Mouse (Mus musculus) megakaryocyte progenitor cell, adult 5-6 weeks (primary cell): Measurements from ENCODE around the gene Cntn5. TPM values are rescaled to one million over a fixed set of nuclear protein-coding genes. Genes with fewer than 3 reads are reported as not detected.

Source experiments
- ATAC-seq: replicated peaks from 2 replicates; pipeline ENCODE4 v1.8.0; 2016; ENCODE audit warnings: mild to moderate bottlenecking, moderate TSS enrichment, inconsistent platforms; ENCODE audit not compliant: poor library complexity
- total RNA-seq, 2 experiments: library from RNA; stranded (forward) in 1 of 2; stranded (reverse) in 1 of 2; fragments of 157-497, 149-512 nt in 1 of 2; fragments of 200-1000 nt in 1 of 2; gene quantifications; 2 replicates each; pipeline versions ENCODE4 v1.2.3 to v1.2.4; 2015 to 2017

Cntn5 gene
- total RNA-seq, 2 experiments from 2014 or later: not detected

GRCm38 (mm10) chr9:9769659-9770058 lies 1134.9 kb downstream of the Cntn5 start:
- ATAC-seq: no peak

GRCm38 (mm10) chr9:9718145-9718544 lies 1186.4 kb downstream of the Cntn5 start:
- no peak for ATAC-seq

DNA sequence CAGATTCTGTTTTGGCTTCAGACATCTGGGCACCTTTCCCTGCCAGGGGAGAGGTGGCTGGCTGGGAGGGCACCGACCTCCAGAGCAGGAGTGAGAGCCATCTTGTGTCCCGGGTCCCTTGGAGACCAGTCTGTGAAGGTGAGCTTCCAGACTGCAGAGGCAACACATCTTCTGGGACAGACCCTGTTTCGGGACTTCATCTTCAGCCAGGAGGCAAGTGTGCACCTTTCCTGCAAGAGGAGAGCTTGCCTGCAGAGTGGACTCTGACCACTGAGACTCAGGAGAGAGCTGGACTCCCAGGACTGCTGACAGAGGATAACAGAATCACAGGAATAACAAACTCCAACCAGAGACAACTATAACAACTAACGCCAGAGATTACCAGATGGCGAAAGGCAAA lies 1195.9 kb downstream of the Cntn5 start:
- no peak for ATAC-seq

- ATAC-seq: no peak
Measured at GRCm38 (mm10) chr9:9707766-9708165, 1196.8 kb downstream of the Cntn5 start.

DNA sequence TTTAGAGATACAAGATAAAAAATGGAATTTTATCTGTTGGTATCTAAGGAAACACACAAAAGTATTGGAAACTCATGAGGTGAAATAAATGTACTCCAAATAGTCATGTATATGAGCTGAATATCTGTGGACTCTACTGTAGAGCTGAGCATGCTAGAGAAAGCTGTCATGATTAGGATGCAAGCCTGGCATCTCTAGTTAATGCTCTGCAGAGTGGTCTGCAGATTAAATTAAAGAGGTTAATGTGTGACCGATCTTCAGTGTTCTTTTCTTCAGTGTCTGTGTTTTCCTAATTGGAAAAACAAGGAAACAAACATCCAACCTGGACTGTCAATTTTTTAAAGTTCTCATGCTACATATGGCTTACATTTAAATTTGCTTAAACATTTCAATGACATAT lies 1199.4 kb downstream of the Cntn5 start:
- no peak for ATAC-seq

DNA sequence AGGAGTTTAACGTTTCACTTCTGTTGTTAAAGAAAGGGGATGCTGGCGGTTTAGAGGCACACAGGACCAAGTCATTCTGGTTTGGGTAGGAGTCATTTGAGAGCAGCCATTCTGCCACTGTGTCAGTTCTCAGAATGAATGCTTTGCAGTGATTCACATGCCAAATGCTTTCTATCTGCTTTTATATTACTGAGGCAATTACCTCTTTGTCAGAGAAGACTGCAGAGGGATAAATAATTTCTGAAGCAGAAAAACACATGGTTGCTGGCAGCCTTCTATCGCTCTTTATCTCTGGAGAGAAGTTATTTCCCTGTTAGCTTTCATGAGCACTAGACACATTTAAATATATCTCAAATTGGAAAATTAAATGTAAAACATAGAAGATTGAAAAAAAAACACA lies 1207.9 kb downstream of the Cntn5 start:
- no peak for ATAC-seq

DNA sequence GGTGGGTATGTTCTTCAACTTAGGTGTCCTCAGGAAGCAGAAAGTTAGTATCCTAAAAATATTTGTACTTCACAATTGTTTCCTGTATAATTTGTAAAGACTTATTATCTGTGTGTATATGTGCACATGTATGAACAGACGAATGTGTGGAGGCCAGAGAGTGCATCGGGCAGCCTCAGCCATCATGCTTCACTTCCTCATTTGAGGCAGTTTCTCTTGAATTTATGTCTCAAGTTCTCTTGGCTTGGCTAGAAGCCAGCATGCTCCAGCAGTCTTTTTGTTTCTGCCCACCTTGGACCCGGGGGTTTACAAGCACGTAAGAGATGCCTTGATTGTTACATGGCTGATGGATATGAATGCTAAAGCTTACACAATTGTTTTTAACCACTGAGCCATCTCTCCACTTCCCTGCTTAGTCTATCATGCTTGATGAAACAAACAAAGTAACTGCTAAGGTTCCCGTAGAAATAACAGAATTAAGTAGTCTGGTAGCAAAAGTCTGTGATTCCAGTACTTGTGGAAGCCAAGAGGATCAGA lies 1222.2 kb downstream of the Cntn5 start:
- ATAC-seq: peak; percentile 61

GRCm38 (mm10) chr9:9676078-9676477 lies 1228.5 kb downstream of the Cntn5 start:
- ATAC-seq: no peak

DNA sequence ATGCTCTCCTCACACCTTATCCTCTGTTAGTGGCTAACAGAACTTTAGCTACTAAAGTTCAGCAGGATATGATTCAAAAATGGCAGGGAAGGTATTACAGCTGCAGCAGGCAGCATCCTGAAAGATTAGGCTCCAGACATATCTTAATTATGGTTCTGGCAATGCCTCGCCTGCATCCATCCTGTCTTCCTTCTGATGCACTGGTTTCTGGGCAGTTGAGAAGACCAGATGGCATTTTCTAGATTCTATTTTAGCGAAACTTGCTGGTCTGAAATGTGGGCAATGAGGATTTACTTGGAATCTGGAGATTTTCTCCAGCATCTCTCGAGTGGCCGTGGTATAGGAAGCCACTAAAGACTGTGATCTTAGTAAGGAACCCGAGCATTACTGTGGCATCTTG lies 1230.0 kb downstream of the Cntn5 start:
- ATAC-seq: no peak

DNA sequence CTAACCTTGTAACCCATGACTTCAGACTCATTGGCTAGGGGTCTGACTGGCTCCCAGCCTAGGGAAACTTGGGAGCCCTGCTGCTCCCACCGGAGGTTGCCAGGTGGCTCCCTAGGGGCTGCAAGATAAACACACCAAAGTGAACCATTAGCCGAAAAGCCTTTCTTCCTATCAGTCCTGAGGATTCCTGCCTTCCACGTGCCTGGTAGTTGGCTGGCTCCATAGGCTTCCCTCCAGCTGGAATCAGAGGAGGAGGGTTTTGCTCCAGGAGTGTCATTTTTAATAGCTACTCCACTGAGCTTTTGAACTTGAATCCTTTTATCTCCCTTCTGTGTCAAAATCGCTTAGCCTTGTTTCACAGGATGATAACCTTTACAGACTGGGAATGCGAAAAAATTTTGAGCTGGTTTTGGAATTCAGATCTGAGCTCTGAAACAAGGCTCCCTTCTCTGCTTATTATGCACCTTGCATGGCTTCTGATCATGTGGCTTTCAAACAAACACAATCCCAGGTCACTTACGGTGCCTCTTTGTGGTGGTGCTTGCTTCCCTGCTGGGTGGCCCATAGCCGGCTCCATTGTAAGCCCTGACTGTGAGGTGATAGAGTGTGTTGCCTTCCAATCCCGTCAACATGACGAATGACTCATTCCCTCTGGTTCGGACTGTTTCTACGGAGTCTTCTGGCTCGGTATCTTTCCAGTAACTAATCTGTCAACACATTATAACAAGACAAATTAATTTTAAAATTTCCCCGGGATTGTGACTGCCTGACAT lies 1231.1 kb downstream of the Cntn5 start:
- no peak for ATAC-seq

DNA sequence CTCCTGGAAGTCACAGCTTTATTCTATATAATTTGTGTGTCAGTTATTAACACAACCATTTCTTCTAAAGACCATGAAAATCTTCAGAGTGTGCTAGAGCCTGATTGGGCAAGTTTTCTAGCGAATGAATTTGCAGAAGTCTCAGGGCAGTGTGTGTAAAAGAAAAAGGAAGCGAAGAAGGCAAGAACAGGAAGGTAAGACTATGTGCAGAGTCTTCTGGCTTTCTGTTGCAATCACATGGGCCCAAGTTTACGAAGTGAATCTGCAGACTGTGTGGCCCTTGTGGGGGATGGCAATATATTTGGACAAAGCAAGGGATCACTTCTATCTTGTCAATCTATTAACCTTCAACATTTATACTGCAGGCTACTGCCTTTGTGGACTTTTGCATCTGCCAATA lies 1251.1 kb downstream of the Cntn5 start:
- ATAC-seq: peak; percentile 54

GRCm38 (mm10) chr9:9647361-9647760 lies 1257.2 kb downstream of the Cntn5 start:
- ATAC-seq: no peak

GRCm38 (mm10) chr9:9646276-9646675 lies 1258.3 kb downstream of the Cntn5 start:
- no peak for ATAC-seq
